In genomic region chr9:29533556-29533955, GRCm38 (mm10) we compare ENCODE assay signal across 15 mouse cellular contexts.
"Had no signal": no experiment of that assay in that cellular context is flagged by ENCODE, and none has a peak within 500 bp of the region (broad histone marks: within the 10 kb centered on the region; RNA-seq: fewer than 3 reads in every experiment).

No protein-coding gene starts in this region.

- H3K27me3 ChIP-seq: liver, embryonic 15.5 days; midbrain, embryonic 15.5 days; neural tube, embryonic 12.5 days had no signal

- H3K4me2 ChIP-seq: liver, embryonic 11.5 days; liver, embryonic 15.5 days; lung, embryonic 14.5 days; midbrain, embryonic 15.5 days; neural tube, embryonic 12.5 days had no signal

- H3K36me3 ChIP-seq: limb, embryonic 10.5 days; liver, embryonic 15.5 days; midbrain, embryonic 10.5 days; midbrain, embryonic 15.5 days; neural tube, embryonic 12.5 days had no signal

- DNase-seq: kidney, adult 9 months; kidney, postnatal 10 days; kidney, postnatal 4 days; lung, embryonic 14.5 days; lung, postnatal 10 days; lung, postnatal 4 days; retina, postnatal 1 day; thymus, postnatal 4 days had no signal

- ATAC-seq: midbrain, embryonic 15.5 days had no signal

- H3K27ac ChIP-seq: limb, embryonic 10.5 days; liver, embryonic 15.5 days; midbrain, embryonic 10.5 days; midbrain, embryonic 15.5 days; neural tube, embryonic 12.5 days had no signal

- H3K4me1 ChIP-seq: liver, embryonic 15.5 days had no signal

- H3K9ac ChIP-seq: liver, embryonic 15.5 days; lung, embryonic 14.5 days; midbrain, embryonic 15.5 days; neural tube, embryonic 12.5 days had no signal

- H3K4me3 ChIP-seq: layer of hippocampus, adult 2 months; limb, embryonic 10.5 days; liver, embryonic 15.5 days; midbrain, embryonic 10.5 days; midbrain, embryonic 15.5 days; neural tube, embryonic 12.5 days had no signal

- H3K9me3 ChIP-seq: limb, embryonic 10.5 days; liver, embryonic 15.5 days; midbrain, embryonic 10.5 days; midbrain, embryonic 15.5 days; neural tube, embryonic 12.5 days had no signal
